Mouse (Mus musculus): ENCODE measurements around the gene Ubtf. TPM values are rescaled to one million over a fixed set of nuclear protein-coding genes. Genes with fewer than 3 reads are reported as not detected.
A peak's percentile ranks its signal among the peaks of the same experiment; 100 is the strongest.

Gene Ubtf
- polyA plus RNA-seq, 1 experiment from 2014 or later: 82.8 TPM

DNA sequence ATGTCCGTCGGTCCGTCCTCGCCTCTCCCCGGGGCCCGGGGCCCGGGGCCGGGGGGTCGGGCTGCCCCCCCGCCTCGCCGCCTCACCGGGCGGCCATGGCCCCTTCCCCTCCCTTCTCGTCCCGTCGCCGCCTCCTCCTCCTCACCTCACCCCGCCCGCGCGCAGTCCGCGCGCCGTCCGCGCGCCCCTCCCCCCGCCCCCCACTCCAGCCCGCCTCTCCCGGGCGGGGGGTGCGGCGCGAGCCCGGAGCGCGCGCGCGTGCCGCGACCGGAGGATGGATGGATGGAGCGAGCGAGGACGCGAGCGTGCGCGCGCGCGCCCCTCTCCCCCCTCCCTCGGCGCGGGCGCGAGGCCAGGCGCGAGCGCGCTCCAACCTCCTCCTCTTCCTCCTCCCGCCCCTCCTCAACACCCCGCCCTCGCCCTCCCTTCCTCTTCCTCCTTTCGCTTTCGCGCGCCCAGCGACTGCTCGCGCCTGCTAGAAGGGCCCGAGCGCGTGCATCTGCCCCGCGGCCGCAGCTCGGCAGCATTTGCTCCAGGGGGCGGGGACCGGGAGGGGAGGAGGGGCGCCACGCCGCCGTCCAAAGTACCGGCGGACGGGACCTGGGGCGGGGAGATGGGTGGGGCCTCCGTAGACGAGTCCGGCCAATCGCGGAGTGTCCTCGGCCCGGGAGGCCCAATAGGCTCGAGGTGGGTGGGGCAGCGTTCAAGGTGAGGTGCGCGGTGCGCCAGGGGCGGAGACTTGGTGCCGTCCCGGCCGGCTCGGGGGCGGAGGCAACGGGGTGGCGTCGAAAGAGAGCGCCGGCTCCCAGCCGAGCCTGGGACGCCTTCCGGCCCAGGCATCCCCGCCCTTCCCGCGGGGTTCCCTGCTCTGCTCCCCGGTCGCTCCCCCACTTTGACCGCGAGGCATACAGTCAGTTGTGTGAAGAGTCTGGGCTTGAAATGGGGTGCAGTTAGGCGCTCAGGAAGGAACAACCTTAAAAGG lies 22.8 kb downstream of the Ubtf start, which contains the start of gene Atxn7l3:
TSS of gene Atxn7l3 (minus strand) at position 141 of the 982 bp plus-strand sequence.
- Histone ChIP-seq H3K9me3 (no peaks in the 10 kb centered on the region), H3K9ac (peak within 1 kb of the TSS; percentile 92), H3K4me3 (peak within 1 kb of the TSS; percentile 87), H3K27ac (peak within 1 kb of the TSS; percentile 92), H3K36me3 (replicated peaks) (peaks cover 9% of the 10 kb centered on the region; the same call in 1 of the 2 replicates), H3K4me1 (peaks cover 25% of the 10 kb centered on the region), H3K27me3 (replicated peaks) (no peaks in the 10 kb centered on the region), H3K4me2 (peak within 1 kb of the TSS; percentile 94)
- WGBS: under 1% methylated on average over 85 of the region's 125 CpGs
- ATAC-seq (replicated peaks): peak; percentile 94

DNA sequence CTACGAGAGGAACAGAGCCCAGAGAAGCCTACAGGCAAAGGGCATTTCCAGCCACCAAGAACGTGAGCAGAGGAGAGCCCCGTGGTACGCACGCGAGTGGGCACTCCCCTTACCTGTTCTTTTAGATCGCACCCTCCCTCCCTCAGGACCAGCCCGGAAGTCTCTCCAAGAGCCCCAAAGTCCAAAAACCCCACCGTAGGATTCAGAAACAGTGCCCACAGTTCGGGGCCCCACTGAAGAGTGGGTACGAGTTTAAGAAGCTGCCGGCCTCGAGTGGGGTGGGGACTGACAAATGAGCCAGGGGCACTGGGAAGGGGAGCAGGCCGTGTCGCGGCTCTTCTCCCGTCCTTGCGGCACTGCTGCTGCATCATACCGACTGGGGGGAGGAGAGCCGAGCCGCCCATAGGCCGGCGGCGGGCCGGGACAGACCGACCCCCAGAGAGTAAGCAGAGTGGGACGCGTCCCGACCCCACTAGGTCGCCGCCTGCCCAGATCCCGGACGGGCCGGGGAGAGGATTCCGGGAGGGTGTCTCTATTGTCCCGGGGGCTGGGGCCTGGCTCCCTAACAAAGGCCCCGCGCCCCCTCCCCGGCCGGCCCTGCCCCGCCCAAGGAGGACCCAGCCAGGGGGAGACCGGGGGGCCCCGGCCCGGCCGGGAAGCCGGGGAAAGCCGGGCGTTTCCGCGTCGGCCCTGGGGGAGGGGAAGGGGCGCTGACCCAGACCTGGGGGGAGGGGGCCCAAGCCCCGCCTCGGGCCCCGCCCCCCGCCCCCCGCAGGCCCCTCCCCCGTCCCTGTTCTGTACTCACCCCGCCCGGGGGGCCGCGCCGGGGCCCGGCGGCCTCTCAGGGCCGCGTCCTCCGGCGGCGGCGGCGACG lies 23.7 kb downstream of the Ubtf start:
- Histone ChIP-seq H3K4me1 (peaks cover 27% of the 10 kb centered on the region), H3K27ac (peak overlapping the region; percentile 92), H3K27me3 (replicated peaks) (no peaks in the 10 kb centered on the region), H3K9ac (peak overlapping the region; percentile 92), H3K9me3 (no peaks in the 10 kb centered on the region), H3K4me2 (peak overlapping the region; percentile 94), H3K4me3 (peak overlapping the region; percentile 87), H3K36me3 (replicated peaks) (peaks cover 12% of the 10 kb centered on the region)
- peak; percentile 28 for ATAC-seq (replicated peaks)
- under 1% methylated on average over 50 of the region's 73 CpGs for WGBS

DNA sequence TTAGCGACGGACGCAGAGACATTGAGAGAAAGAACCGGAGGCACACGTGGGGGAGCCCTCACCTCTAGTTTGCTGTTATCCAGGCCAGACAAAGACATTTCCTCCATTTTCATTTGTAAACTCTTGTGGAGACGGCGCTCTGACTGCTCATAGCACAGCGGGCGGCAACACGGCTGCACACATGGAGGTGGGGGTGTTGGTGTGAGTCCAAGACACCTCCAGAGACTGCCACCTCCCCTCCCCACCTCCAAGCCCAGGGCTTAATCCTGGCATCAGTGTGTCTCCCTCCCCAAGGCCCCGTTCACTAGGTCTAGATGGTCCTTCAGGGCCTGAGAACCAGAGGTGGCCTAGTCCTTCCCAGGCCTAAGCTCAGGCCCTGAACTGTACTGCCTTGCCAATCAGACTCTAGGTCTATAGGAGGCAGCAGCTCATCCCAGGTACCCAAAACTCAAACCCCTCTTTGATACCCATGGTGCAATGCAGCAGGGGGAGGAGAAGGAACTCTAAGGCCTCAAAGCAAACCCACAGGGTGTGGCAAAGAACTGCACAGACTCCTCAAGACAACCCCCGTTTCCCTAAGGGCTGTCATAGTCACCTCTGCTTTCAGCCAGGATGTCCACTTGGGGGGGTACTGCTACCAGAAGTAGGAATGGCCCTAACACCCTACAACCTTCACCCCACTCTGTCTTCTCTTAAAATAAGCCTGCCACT lies 24.5 kb downstream of the Ubtf start:
- WGBS: 58% methylated on average over 12 of the region's 12 CpGs
- no peaks in the 10 kb centered on the region for H3K27me3 ChIP-seq (replicated peaks)
- peak overlapping the region; percentile 92 for H3K9ac ChIP-seq
- H3K9me3 ChIP-seq: no peaks in the 10 kb centered on the region
- H3K4me1 ChIP-seq: peaks cover 30% of the 10 kb centered on the region
- peaks cover 20% of the 10 kb centered on the region for H3K36me3 ChIP-seq (replicated peaks)
- peak overlapping the region; percentile 87 for H3K4me3 ChIP-seq
- ATAC-seq (replicated peaks): 0 out of 2 replicates have a peak, but pooled peaks have one; percentile 1
- H3K27ac ChIP-seq: peak overlapping the region; percentile 92
- H3K4me2 ChIP-seq: peak overlapping the region; percentile 94

DNA sequence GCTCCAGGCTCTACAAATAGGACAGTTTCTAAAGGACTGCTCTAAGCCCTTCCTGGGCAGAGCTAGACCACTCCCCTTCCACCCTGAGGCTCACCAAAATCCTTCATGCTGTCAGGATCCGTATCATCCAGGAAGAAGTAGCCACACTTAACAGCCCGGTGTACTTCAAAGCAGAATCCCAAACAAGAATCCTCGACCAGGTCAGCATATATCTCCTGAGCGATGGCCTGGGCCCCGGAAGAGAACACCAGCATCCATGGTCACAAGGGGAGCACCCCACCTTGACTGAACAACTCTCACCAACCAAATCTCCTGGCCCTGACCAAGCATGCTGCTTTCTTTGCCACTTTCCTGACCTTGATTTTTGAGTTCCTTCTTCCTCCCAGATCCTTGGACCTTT lies 25.1 kb downstream of the Ubtf start:
- WGBS: 80% methylated on average over 5 of the region's 5 CpGs
- Histone ChIP-seq H3K27me3 (replicated peaks) (no peaks in the 10 kb centered on the region), H3K4me2 (peak overlapping the region; percentile 94), H3K36me3 (replicated peaks) (peaks cover 20% of the 10 kb centered on the region), H3K9me3 (no peaks in the 10 kb centered on the region), H3K9ac (peak overlapping the region; percentile 92; the same call in 1 of the 2 replicates), H3K27ac (peak overlapping the region; percentile 92), H3K4me1 (peaks cover 30% of the 10 kb centered on the region), H3K4me3 (peak overlapping the region; percentile 87; the same call in 1 of the 2 replicates)
- ATAC-seq (replicated peaks): no peak

DNA sequence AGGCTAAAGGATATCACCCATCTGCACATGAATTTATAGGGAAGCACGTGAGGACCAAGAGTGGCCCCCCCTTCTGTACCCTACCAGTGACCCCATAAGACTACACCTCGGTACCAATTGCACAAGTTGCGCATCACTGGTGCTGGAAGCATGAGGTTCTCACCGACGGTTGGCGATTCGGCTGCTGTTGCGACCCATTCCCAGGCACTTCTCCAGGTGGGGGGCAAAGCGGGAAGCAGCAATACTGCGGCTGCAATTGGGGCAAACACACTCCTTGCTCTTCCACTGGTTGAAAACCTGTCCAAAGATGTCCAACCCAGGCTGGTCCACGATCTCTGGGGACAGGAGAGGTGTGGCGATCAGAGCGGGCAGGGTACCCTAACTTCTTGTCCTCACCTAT lies 25.6 kb downstream of the Ubtf start:
- H3K4me1 ChIP-seq: peaks cover 30% of the 10 kb centered on the region
- ATAC-seq (replicated peaks): no peak
- 97% methylated on average over 13 of the region's 13 CpGs for WGBS
- peaks cover 20% of the 10 kb centered on the region for H3K36me3 ChIP-seq (replicated peaks)
- H3K4me3 ChIP-seq: no peak overlapping the region
- no peak overlapping the region for H3K9ac ChIP-seq
- H3K9me3 ChIP-seq: no peaks in the 10 kb centered on the region
- no peak overlapping the region for H3K27ac ChIP-seq
- H3K4me2 ChIP-seq: peak overlapping the region; percentile 94; the same call in 1 of the 2 replicates
- no peaks in the 10 kb centered on the region for H3K27me3 ChIP-seq (replicated peaks)

DNA sequence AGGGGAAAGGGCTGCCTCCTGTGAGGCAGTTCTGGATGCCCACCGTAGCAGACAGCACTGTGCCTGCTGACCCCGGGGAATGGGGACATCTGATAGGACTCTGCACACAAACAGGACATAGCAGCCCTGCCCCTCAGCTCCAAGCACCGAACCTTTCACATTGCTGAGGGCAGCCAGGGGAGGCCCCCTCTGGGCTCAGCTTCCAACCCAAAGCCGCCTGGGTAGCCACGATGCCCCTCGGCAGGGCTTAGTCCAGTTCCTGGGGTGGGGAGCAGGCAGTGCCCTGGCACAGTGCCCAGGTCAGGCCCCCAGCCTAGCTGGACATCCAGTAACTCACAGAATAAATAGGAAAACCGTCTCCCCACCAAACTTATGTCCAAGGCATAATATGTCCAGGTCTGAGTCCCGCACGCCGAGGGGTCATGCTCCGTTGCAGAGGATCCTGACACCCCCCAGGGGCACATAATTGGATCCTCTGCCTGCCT lies 28.4 kb downstream of the Ubtf start:
- H3K27ac ChIP-seq: no peak overlapping the region
- no peak overlapping the region for H3K4me3 ChIP-seq
- H3K4me2 ChIP-seq: no peak overlapping the region
- no peaks in the 10 kb centered on the region for H3K9me3 ChIP-seq
- no peak overlapping the region for H3K9ac ChIP-seq
- H3K36me3 ChIP-seq (replicated peaks): peaks cover 31% of the 10 kb centered on the region
- 84% methylated on average over 11 of the region's 11 CpGs for WGBS
- H3K4me1 ChIP-seq: peaks cover 31% of the 10 kb centered on the region
- H3K27me3 ChIP-seq (replicated peaks): no peaks in the 10 kb centered on the region
- ATAC-seq (replicated peaks): no peak

DNA sequence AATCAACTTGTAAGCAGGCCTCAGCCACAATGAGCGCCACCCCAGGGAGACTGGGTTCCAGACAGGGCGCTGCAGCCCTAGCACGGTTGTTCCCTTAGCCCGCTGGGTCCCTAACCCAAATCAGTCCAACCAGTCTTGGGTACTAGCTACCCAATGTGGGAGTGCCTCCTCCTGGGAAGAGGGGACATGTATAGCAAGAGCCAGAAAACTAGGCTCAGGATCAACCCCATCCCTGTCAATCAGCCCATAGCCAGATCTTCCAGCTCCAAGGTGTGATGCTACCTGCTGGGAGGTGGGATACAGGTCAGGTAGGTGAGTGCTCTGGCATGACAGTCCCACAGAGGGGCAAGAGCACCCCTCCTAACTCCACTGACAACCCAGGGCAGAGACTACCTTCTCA lies 29.4 kb downstream of the Ubtf start:
- H3K4me1 ChIP-seq: peaks cover 33% of the 10 kb centered on the region
- no peak overlapping the region for H3K4me2 ChIP-seq
- no peak overlapping the region for H3K4me3 ChIP-seq
- ATAC-seq (replicated peaks): no peak
- WGBS: 82% methylated on average over 4 of the region's 4 CpGs
- no peaks in the 10 kb centered on the region for H3K27me3 ChIP-seq (replicated peaks)
- no peak overlapping the region for H3K27ac ChIP-seq
- peaks cover 31% of the 10 kb centered on the region for H3K36me3 ChIP-seq (replicated peaks)
- H3K9me3 ChIP-seq: no peaks in the 10 kb centered on the region
- no peak overlapping the region for H3K9ac ChIP-seq

DNA sequence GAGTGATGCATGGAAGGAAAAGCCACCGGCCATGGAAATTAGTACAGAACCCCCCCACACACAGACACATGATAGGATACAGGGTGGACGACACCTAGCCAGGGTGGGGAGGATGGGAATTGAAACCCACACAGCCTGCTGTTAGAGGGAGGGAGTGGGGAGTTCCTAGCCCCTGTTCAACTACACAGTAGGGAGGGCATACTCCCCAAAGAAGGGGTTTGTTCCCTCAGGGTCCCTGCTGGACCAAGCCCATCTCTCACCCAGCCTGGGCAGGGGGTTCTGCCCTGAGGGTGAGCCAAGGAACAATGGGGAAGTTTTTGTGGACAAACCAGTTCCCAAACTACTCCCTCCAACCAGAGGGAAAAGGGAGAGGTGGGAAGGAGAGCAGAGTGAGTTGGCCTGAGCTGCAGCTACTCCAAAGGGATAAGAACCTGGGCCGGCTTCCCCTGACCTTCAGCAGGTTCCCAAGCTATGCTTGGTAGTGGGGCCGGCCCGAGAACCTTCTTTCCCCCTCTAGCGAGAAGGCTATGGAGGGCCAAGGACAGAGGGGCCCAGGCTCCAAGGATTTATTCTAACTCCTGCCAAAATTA lies 29.9 kb downstream of the Ubtf start:
- H3K9ac ChIP-seq: no peak overlapping the region
- no peak overlapping the region for H3K4me2 ChIP-seq
- H3K36me3 ChIP-seq (replicated peaks): peaks cover 31% of the 10 kb centered on the region
- WGBS: 68% methylated on average over 6 of the region's 6 CpGs
- H3K4me1 ChIP-seq: peaks cover 27% of the 10 kb centered on the region
- H3K27ac ChIP-seq: no peak overlapping the region
- no peak overlapping the region for H3K4me3 ChIP-seq
- H3K27me3 ChIP-seq (replicated peaks): no peaks in the 10 kb centered on the region
- no peak for ATAC-seq (replicated peaks)
- no peaks in the 10 kb centered on the region for H3K9me3 ChIP-seq

DNA sequence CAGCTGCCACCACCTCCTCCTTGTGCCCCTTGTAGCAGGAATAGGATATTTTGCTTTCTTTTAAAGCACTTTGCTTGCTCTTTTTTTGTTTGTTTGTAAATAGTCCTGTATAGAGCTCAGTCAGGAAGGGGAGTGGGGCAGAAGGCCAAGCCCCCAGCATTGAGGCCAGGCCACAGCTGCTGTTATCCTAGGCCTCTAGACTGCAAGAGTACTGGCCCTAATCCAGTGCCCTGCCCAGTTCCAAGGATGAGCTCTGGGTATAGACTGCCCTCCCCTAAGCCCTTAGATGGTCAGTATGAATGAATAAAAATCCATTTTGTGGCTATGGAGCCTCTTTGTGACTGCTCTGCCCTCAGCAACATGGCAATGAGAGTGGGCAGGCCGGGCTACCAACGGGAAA lies 30.6 kb downstream of the Ubtf start:
- no peak overlapping the region for H3K27ac ChIP-seq
- no peak overlapping the region for H3K4me2 ChIP-seq
- ATAC-seq (replicated peaks): no peak
- no peaks in the 10 kb centered on the region for H3K27me3 ChIP-seq (replicated peaks)
- no peaks in the 10 kb centered on the region for H3K9me3 ChIP-seq
- no peak overlapping the region for H3K4me3 ChIP-seq
- peaks cover 20% of the 10 kb centered on the region for H3K4me1 ChIP-seq
- H3K36me3 ChIP-seq (replicated peaks): peaks cover 31% of the 10 kb centered on the region
- no peak overlapping the region for H3K9ac ChIP-seq
- 83% methylated on average over 2 of the region's 2 CpGs for WGBS

DNA sequence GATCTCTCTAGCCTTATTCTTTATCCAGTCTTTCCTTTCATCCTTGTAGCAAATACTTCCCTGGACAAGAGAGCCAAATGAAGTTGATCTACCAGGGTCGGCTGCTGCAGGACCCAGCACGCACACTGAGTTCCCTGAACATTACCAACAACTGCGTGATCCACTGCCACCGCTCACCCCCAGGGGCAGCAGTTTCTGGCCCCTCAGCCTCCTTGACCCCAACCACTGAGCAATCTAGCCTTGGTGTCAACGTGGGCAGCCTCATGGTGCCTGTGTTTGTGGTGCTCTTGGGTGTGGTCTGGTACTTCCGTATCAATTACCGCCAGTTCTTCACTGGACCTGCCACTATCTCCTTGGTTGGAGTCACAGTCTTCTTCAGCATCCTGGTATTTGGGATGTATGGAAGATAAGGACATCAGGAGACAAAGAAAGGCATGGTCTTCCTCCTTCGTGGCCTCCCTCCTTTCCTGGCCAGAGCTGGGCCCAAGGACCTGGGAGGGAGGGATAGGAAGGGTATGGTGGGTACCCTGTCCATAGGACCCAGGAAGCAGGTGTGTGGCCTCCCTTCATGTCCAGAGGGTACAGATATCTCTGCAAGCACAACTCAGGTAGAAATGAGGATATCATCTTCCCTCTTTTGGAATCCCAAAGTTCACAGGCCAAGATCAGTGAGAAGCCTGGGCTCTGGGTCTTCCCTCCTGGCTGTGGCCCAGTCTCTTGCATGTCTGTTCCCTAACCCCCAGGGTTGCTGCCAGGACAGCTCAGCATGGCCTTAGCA lies 31.3 kb downstream of the Ubtf start:
- no peak overlapping the region for H3K9ac ChIP-seq
- H3K27ac ChIP-seq: no peak overlapping the region
- peaks cover 20% of the 10 kb centered on the region for H3K4me1 ChIP-seq
- no peaks in the 10 kb centered on the region for H3K27me3 ChIP-seq (replicated peaks)
- ATAC-seq (replicated peaks): no peak
- H3K4me3 ChIP-seq: no peak overlapping the region
- peaks cover 31% of the 10 kb centered on the region for H3K36me3 ChIP-seq (replicated peaks)
- no peak overlapping the region for H3K4me2 ChIP-seq
- 86% methylated on average over 8 of the region's 8 CpGs for WGBS
- no peaks in the 10 kb centered on the region for H3K9me3 ChIP-seq

DNA sequence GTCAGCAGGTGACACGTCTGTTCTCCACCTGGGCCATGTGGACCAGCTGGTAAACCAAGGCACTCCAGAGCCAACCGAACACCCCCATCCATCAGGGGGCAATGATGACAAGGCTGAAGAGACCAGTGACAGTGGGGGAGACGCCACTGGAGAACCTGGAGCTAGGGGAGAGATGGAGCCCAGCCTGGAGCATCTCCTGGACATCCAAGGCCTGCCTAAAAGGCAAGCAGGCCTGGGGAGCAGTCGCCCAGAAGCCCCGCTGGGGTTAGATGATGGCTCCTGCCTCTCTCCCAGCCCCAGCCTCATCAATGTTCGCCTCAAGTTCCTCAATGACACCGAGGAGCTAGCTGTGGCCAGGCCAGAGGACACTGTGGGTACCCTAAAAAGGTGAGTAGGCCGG lies 32.1 kb downstream of the Ubtf start:
- Histone ChIP-seq H3K36me3 (replicated peaks) (peaks cover 25% of the 10 kb centered on the region), H3K9me3 (no peaks in the 10 kb centered on the region), H3K9ac (no peak overlapping the region), H3K4me3 (no peak overlapping the region), H3K27me3 (replicated peaks) (no peaks in the 10 kb centered on the region), H3K4me1 (peaks cover 20% of the 10 kb centered on the region), H3K4me2 (no peak overlapping the region), H3K27ac (no peak overlapping the region)
- WGBS: 91% methylated on average over 8 of the region's 8 CpGs
- ATAC-seq (replicated peaks): no peak

All from midbrain, embryonic 15.5 days (tissue).